Mouse (Mus musculus) MEL (cell line): ENCODE results near the gene Ldah.

Experiments
- BHLHE40 ChIP-seq: IDR thresholded peaks from 2 replicates; pipeline ENCODE4 v1.6.1; 2012; ENCODE audit warnings: low read depth, mild to moderate bottlenecking, inconsistent platforms, low read length, improper control_type of control experiment, borderline replicate concordance
- CHD1 ChIP-seq: IDR thresholded peaks from 2 replicates; pipeline ENCODE4 v1.6.1; 2012; ENCODE audit warnings: low read depth, mild to moderate bottlenecking, inconsistent platforms, low read length, improper control_type of control experiment
- CTCF ChIP-seq, 3 experiments: IDR thresholded peaks in 2 of 3; conservative IDR thresholded peaks in 1 of 3; 2 replicates each; pipeline ENCODE4 v1.5.1; 2011 to 2012; ENCODE audit warnings: low read length in 3 of 3, low read depth in 2 of 3, mild to moderate bottlenecking in 2 of 3, improper control_type of control experiment in 1 of 3, inconsistent platforms in 1 of 3, mixed read lengths in 1 of 3, moderate library complexity in 1 of 3; ENCODE audit not compliant: control insufficient read depth in 1 of 3, insufficient read depth in 1 of 3, poor library complexity in 1 of 3, severe bottlenecking in 1 of 3
- E2F4 ChIP-seq: IDR thresholded peaks from 2 replicates; pipeline ENCODE4 v1.6.1; 2011; ENCODE audit warnings: low read depth, low read length, improper control_type of control experiment, borderline replicate concordance
- EP300 ChIP-seq, 2 experiments: IDR thresholded peaks; 2 replicates each; pipeline ENCODE4 v1.6.1; 2011; ENCODE audit warnings: improper control_type of control experiment in 2 of 2, low read length in 2 of 2, low read depth in 1 of 2, mild to moderate bottlenecking in 1 of 2
- GATA1 ChIP-seq: IDR thresholded peaks from 2 replicates; pipeline ENCODE4 v1.6.1; 2011; ENCODE audit warnings: low read depth, low read length, improper control_type of control experiment
- MEF2A ChIP-seq: IDR thresholded peaks from 2 replicates; pipeline ENCODE4 v1.6.1; 2014; ENCODE audit warnings: low read depth, mild to moderate bottlenecking, inconsistent platforms, low read length, improper control_type of control experiment; ENCODE audit not compliant: poor library complexity, insufficient replicate concordance, severe bottlenecking; ENCODE audit errors: extremely low read depth
- POLR2A ChIP-seq, 2 experiments: IDR thresholded peaks; 2 replicates each; pipeline ENCODE4 v1.6.1; 2011 to 2012; ENCODE audit warnings: low read length in 2 of 2, mild to moderate bottlenecking in 2 of 2, control low read depth in 1 of 2, improper control_type of control experiment in 1 of 2, low read depth in 1 of 2, moderate library complexity in 1 of 2; ENCODE audit not compliant: control insufficient read depth in 1 of 2, insufficient read depth in 1 of 2, poor library complexity in 1 of 2
- TAL1 ChIP-seq: IDR thresholded peaks from 2 replicates; pipeline ENCODE4 v1.6.1; 2012; ENCODE audit warnings: mild to moderate bottlenecking, inconsistent platforms, low read length, moderate library complexity, mixed read lengths
- TBP ChIP-seq: IDR thresholded peaks from 2 replicates; pipeline ENCODE4 v1.8.0; 2011; ENCODE audit warnings: low read depth, low read length, improper control_type of control experiment
- USF1 ChIP-seq: IDR thresholded peaks from 2 replicates; pipeline ENCODE4 v1.6.1; 2014; ENCODE audit warnings: low read depth, mild to moderate bottlenecking, inconsistent platforms, low read length, improper control_type of control experiment, moderate library complexity

- TF ChIP-seq CHD1 (no peak), POLR2A (IDR thresholded peaks at IDR 0.05; ENCODE audit: control insufficient read depth in 1 of 2, insufficient read depth in 1 of 2, low read depth in 1 of 2, low read length in 2 of 2, poor library complexity in 1 of 2) (no peak), TAL1 (no peak), USF1 (no peak), EP300 (IDR thresholded peaks at IDR 0.05; ENCODE audit: low read depth in 1 of 2, low read length in 2 of 2) (no peak), GATA1 (no peak), E2F4 (no peak), MEF2A (no peak), TBP (no peak), CTCF (IDR thresholded peaks at IDR 0.05 in 2 of 3, conservative IDR thresholded peaks at IDR 0.05 in 1 of 3; ENCODE audit: control insufficient read depth in 1 of 3, insufficient read depth in 1 of 3, low read depth in 2 of 3, low read length in 3 of 3, poor library complexity in 1 of 3, severe bottlenecking in 1 of 3) (no peak), BHLHE40 (no peak)
Observed at GRCm38 (mm10) chr12:8223036-8223435, 15.1 kb downstream of the Ldah start.
